ENCODE assay signal across 8 mouse cellular contexts in the genomic region with DNA sequence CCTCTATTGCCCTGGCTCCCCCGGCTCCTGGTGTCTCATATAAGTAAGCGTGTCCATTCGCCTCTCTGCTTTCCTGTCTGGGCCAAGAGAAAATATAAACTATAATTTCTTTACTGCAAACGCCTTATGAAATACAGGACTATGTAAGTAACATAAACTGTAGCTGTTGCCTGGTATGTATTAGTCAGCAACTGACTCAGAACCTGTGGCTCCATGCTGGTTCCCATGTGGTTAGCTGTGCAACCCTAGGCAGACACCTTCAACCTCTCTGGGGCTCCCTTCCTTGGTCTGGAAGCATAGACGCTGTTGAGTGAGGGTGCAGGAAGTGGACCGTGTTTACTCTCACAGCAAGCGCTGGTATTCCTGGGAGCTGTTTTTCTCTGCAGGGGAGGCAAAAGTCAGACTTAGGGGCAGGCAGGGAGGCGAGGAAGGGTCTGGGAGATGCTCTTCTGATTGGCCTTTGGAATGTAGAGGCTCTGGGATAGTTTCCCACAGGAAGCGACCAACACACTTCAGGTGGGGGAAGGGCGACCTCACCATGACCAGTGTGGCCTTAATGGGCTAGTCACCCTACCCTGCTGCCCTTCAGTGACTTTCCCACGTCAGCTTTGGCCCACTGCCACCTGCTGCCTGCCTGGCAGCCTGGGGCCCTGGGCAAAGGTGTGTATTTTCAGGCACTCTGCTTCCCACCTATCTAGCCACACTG.
A peak's percentile ranks its signal among the peaks of the same experiment; 100 is the strongest.
DNase-seq lines count a peak whose midpoint lies in the region; ATAC-seq and TF ChIP-seq lines count a peak whose summit lies in the region.

No protein-coding gene starts in this region.

- H3K9ac ChIP-seq in midbrain, embryonic 13.5 days (replicated peaks): 0 out of 2 replicates have a peak overlapping the region, but pooled peaks have one; percentile 14
- H3K9ac ChIP-seq in midbrain, embryonic 15.5 days: no peak overlapping the region
- no peak overlapping the region for H3K9ac ChIP-seq in forebrain, embryonic 16.5 days (replicated peaks; ENCODE audit: low read depth, low read length)

- 82% methylated on average over 11 of the region's 11 CpGs for WGBS in midbrain, embryonic 13.5 days
- 81% methylated on average over 11 of the region's 11 CpGs for WGBS in midbrain, embryonic 15.5 days
- 50% methylated on average over 11 of the region's 11 CpGs for WGBS in heart, embryonic 10.5 days
- WGBS in small intestine, adult 2 months: 24% methylated on average over 11 of the region's 11 CpGs
- 81% methylated on average over 11 of the region's 11 CpGs for WGBS in forebrain, embryonic 16.5 days

- no peak for TF ChIP-seq POLR2A in small intestine, adult 2 months (IDR thresholded peaks at IDR 0.05; ENCODE audit: low read depth, low read length)

- H3K36me3 ChIP-seq in midbrain, embryonic 13.5 days: peaks cover 3% of the 10 kb centered on the region; the same call in 1 of the 2 replicates
- no peaks in the 10 kb centered on the region for H3K36me3 ChIP-seq in midbrain, embryonic 15.5 days (replicated peaks)
- H3K36me3 ChIP-seq in heart, embryonic 10.5 days: peaks cover 7% of the 10 kb centered on the region
- peaks cover 18% of the 10 kb centered on the region for H3K36me3 ChIP-seq in small intestine, adult 2 months (ENCODE audit: control insufficient read depth, insufficient read depth, low read length)
- H3K36me3 ChIP-seq in forebrain, embryonic 16.5 days (ENCODE audit: control insufficient read depth, insufficient read depth): no peaks in the 10 kb centered on the region

- H3K4me3 ChIP-seq in midbrain, embryonic 13.5 days (replicated peaks): no peak overlapping the region
- no peak overlapping the region for H3K4me3 ChIP-seq in midbrain, embryonic 15.5 days
- H3K4me3 ChIP-seq in heart, embryonic 10.5 days: no peak overlapping the region
- H3K4me3 ChIP-seq in small intestine, adult 2 months (ENCODE audit: low read depth, low read length): 0 out of 2 replicates have a peak overlapping the region, but pooled peaks have one; percentile 0
- H3K4me3 ChIP-seq in forebrain, embryonic 16.5 days (replicated peaks; ENCODE audit: low read length): no peak overlapping the region

- H3K4me2 ChIP-seq in midbrain, embryonic 13.5 days (replicated peaks): no peak overlapping the region
- H3K4me2 ChIP-seq in midbrain, embryonic 15.5 days: no peak overlapping the region
- no peak overlapping the region for H3K4me2 ChIP-seq in forebrain, embryonic 16.5 days (ENCODE audit: low read length)

- H3K27me3 ChIP-seq in midbrain, embryonic 13.5 days: no peaks in the 10 kb centered on the region
- H3K27me3 ChIP-seq in midbrain, embryonic 15.5 days (replicated peaks): no peaks in the 10 kb centered on the region
- 0 out of 2 replicates have a peak, but pooled peaks cover 4% of the 10 kb centered on the region for H3K27me3 ChIP-seq in heart, embryonic 10.5 days (ENCODE audit: insufficient read depth, poor library complexity, severe bottlenecking)
- H3K27me3 ChIP-seq in small intestine, adult 2 months (ENCODE audit: control insufficient read depth, insufficient read depth, low read length): no peaks in the 10 kb centered on the region
- H3K27me3 ChIP-seq in forebrain, embryonic 16.5 days (replicated peaks; ENCODE audit: control insufficient read depth, insufficient read depth, low read length): no peaks in the 10 kb centered on the region

- no peak for DNase-seq in heart, embryonic 10.5 days (ENCODE audit: low spot score)
- DNase-seq in kidney, postnatal 25 days: peak; percentile 96 to 97
- DNase-seq in layer of hippocampus, postnatal 36 days: no peak
- DNase-seq in left cerebral cortex, adult 11 months (ENCODE audit: low spot score): no peak

- no peak overlapping the region for H3K27ac ChIP-seq in midbrain, embryonic 13.5 days
- H3K27ac ChIP-seq in midbrain, embryonic 15.5 days: no peak overlapping the region
- H3K27ac ChIP-seq in heart, embryonic 10.5 days: peak overlapping the region; percentile 64
- H3K27ac ChIP-seq in small intestine, adult 2 months (ENCODE audit: insufficient read depth, low read depth, low read length): peak overlapping the region; percentile 100
- H3K27ac ChIP-seq in forebrain, embryonic 16.5 days (ENCODE audit: low read length): no peak overlapping the region

- H3K9me3 ChIP-seq in midbrain, embryonic 13.5 days: no peaks in the 10 kb centered on the region
- no peaks in the 10 kb centered on the region for H3K9me3 ChIP-seq in midbrain, embryonic 15.5 days
- no peaks in the 10 kb centered on the region for H3K9me3 ChIP-seq in heart, embryonic 10.5 days
- H3K9me3 ChIP-seq in forebrain, embryonic 16.5 days (ENCODE audit: control insufficient read depth, low read length): no peaks in the 10 kb centered on the region

- TF ChIP-seq CTCF in small intestine, adult 2 months (IDR thresholded peaks at IDR 0.05; ENCODE audit: extremely low read depth, insufficient read length, insufficient replicate concordance, low read depth, low read length): no peak

- peaks cover 14% of the 10 kb centered on the region; the same call in 1 of the 2 replicates for H3K4me1 ChIP-seq in midbrain, embryonic 13.5 days (replicated peaks)
- H3K4me1 ChIP-seq in midbrain, embryonic 15.5 days: peaks cover 7% of the 10 kb centered on the region
- peaks cover 16% of the 10 kb centered on the region for H3K4me1 ChIP-seq in heart, embryonic 10.5 days
- peaks cover 19% of the 10 kb centered on the region for H3K4me1 ChIP-seq in small intestine, adult 2 months (ENCODE audit: control insufficient read depth, insufficient read depth, insufficient read length, low read length)
- H3K4me1 ChIP-seq in forebrain, embryonic 16.5 days (replicated peaks; ENCODE audit: control insufficient read depth, insufficient read depth, low read length): peaks cover 4% of the 10 kb centered on the region; the same call in 1 of the 2 replicates

- no peak for ATAC-seq in midbrain, embryonic 13.5 days
- ATAC-seq in midbrain, embryonic 15.5 days (replicated peaks): no peak
- no peak for ATAC-seq in forebrain, embryonic 16.5 days

Comparison
In these comparisons a context has a peak if more than half of its experiments do, and no peak if none do; other contexts are left out.
1. H3K27ac ChIP-seq: peak in heart, embryonic 10.5 days (single experiment) and small intestine, adult 2 months (single experiment); none in midbrain, embryonic 13.5 days (single experiment), midbrain, embryonic 15.5 days (single experiment) and forebrain, embryonic 16.5 days (single experiment).
2. DNase-seq: peak in kidney, postnatal 25 days (2 of 2); none in heart, embryonic 10.5 days (single experiment), layer of hippocampus, postnatal 36 days (0 of 2) and left cerebral cortex, adult 11 months (single experiment).